Mouse (Mus musculus): ENCODE measurements around the gene Cxcr3. TPM values are rescaled to one million over a fixed set of nuclear protein-coding genes. Genes with fewer than 3 reads are reported as not detected.

Cxcr3 gene
- polyA plus RNA-seq (2012; ENCODE audit: insufficient read depth, low replicate concordance): 0.37 TPM in 1 of 2 replicates, not detected in the other

DNA sequence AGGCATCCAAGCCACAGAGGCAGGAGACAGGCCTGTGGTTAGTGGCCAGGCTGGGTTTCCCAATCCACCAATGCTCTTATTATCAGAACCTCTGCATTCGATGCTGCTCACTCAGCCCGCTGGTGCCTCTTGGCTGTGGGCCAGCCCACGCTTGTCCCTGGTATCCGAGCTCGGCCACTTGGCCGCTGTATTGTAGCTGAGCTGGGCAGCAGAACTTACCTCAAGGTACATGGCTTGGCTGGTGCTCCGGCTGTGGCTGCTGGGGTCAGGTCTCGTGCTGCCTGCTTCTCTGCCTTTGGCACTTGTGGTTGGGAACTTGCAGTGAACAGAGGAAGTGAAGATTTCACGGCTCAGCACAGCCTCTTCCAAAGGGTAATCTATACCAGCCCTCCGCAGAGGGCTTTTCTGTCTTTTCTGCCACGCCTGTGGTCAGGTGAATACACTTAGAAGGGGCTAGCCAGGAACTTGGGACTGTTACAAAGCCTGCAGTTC is at the start of gene Cxcr3:
Gene Cxcr3 (minus strand): TSS at position 442 of the 492 bp plus-strand sequence.
- Histone ChIP-seq H3K4me3 (replicated peaks) (peak within 1 kb of the TSS; percentile 64), H3K27me3 (replicated peaks) (peaks cover 85% of the 10 kb centered on the region), H3K36me3 (replicated peaks; ENCODE audit: low read length) (no peaks in the 10 kb centered on the region), H3K9me3 (no peaks in the 10 kb centered on the region), H3K4me1 (peaks cover 42% of the 10 kb centered on the region)
- no peak for TF ChIP-seq GATA1 (IDR thresholded peaks at IDR 0.05; ENCODE audit: borderline replicate concordance, low read length)
- no peak for TF ChIP-seq FLI1 (IDR thresholded peaks at IDR 0.05; ENCODE audit: low read length)

DNA sequence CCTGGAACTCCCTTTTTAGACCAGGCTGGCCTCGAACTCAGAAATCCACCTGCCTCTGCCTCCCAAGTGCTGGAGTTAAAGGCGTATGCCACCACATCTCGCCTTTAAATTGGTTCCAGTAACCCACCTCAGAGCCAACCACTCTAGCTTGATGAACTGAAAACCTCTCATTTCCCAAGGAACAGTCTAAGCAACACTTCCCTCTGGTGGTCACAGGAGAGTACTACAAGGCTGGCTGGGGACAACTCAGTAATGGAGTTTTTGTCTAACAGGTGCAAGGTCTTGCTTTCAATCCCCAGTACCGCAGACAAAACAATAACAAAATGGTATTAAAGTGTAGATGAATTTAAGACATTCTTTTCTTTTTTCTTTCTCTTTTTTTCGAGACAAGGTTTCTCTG is 38.0 kb upstream of the Cxcr3 start:
- H3K36me3 ChIP-seq (replicated peaks; ENCODE audit: low read length): no peaks in the 10 kb centered on the region
- 0 out of 2 replicates have a peak, but pooled peaks cover 3% of the 10 kb centered on the region for H3K9me3 ChIP-seq
- TF ChIP-seq GATA1 (IDR thresholded peaks at IDR 0.05; ENCODE audit: borderline replicate concordance, low read length) (no peak), FLI1 (IDR thresholded peaks at IDR 0.05; ENCODE audit: low read length) (no peak)
- peaks cover 14% of the 10 kb centered on the region for H3K27me3 ChIP-seq (replicated peaks)
- no peaks in the 10 kb centered on the region; the same call in 1 of the 2 replicates for H3K4me1 ChIP-seq
- no peak overlapping the region for H3K4me3 ChIP-seq (replicated peaks)

DNA sequence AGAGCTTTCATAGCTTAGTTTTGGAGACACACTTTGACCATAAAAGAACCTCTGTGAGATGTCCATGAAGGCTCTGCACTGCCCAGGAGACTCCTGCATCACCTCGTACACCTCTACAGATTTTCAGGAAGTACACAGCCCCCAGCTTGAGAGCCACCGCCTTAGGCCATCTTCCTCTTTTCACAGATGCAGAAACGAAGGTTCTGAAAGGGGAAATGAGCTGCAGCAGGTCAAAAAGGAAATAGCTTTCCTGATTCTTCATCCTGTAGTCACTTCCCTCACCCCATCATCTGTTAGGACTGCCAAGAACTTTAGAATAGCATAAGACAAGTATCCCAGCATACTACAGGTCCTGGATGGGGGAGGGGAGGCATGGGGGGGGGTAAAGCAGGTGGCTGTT is 36.2 kb upstream of the Cxcr3 start:
- peaks cover 20% of the 10 kb centered on the region for H3K27me3 ChIP-seq (replicated peaks)
- TF ChIP-seq FLI1 (IDR thresholded peaks at IDR 0.05; ENCODE audit: low read length): no peak
- TF ChIP-seq GATA1 (IDR thresholded peaks at IDR 0.05; ENCODE audit: borderline replicate concordance, low read length): no peak
- H3K4me3 ChIP-seq (replicated peaks): no peak overlapping the region
- H3K4me1 ChIP-seq: no peaks in the 10 kb centered on the region; the same call in 1 of the 2 replicates
- no peaks in the 10 kb centered on the region for H3K36me3 ChIP-seq (replicated peaks; ENCODE audit: low read length)
- H3K9me3 ChIP-seq: 0 out of 2 replicates have a peak, but pooled peaks cover 3% of the 10 kb centered on the region

DNA sequence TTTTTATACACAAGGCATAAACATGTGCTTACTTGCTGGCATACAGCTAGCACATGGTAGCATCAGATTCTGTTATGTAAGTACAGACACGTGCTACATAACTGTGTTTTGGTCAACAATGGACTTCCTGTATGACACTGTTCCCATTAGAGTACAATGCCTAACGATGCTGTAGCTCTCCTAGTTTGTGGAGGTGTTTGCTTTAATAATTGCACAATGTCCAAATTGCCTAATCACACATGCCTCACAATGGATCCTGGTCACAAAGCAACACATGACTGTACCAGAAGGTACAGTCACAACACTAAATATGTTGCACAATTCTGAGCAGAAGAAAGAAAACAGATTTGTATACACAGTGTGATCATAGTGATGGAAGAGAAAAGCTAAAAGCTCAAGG is 35.4 kb upstream of the Cxcr3 start:
- Histone ChIP-seq H3K4me1 (no peaks in the 10 kb centered on the region; the same call in 1 of the 2 replicates), H3K27me3 (replicated peaks) (peaks cover 24% of the 10 kb centered on the region), H3K36me3 (replicated peaks; ENCODE audit: low read length) (no peaks in the 10 kb centered on the region), H3K4me3 (replicated peaks) (no peak overlapping the region), H3K9me3 (0 out of 2 replicates have a peak, but pooled peaks cover 3% of the 10 kb centered on the region)
- TF ChIP-seq GATA1 (IDR thresholded peaks at IDR 0.05; ENCODE audit: borderline replicate concordance, low read length) (no peak), FLI1 (IDR thresholded peaks at IDR 0.05; ENCODE audit: low read length) (no peak)

DNA sequence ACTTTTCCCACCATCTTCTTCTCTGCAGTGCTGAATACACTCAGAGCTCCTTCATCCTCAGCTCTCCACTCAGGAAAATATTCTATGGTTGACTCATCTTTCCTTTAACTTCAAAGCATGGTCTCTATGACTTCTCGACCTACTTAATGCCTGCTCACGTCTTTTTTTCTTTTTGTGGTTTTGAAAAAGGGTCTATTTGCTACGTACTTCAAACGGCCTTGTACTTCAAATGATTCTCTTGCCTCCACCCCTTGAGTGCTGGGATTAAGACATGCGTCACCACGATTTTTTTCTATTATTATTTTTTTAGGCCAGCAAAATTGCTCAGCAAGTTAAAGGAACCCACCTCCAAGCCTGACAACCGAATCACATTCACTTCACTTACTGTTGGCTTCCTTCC is 33.2 kb upstream of the Cxcr3 start:
- no peaks in the 10 kb centered on the region for H3K36me3 ChIP-seq (replicated peaks; ENCODE audit: low read length)
- no peak for TF ChIP-seq FLI1 (IDR thresholded peaks at IDR 0.05; ENCODE audit: low read length)
- TF ChIP-seq GATA1 (IDR thresholded peaks at IDR 0.05; ENCODE audit: borderline replicate concordance, low read length): no peak
- no peaks in the 10 kb centered on the region; the same call in 1 of the 2 replicates for H3K4me1 ChIP-seq
- no peak overlapping the region for H3K4me3 ChIP-seq (replicated peaks)
- peaks cover 11% of the 10 kb centered on the region for H3K9me3 ChIP-seq
- H3K27me3 ChIP-seq (replicated peaks): peaks cover 17% of the 10 kb centered on the region

DNA sequence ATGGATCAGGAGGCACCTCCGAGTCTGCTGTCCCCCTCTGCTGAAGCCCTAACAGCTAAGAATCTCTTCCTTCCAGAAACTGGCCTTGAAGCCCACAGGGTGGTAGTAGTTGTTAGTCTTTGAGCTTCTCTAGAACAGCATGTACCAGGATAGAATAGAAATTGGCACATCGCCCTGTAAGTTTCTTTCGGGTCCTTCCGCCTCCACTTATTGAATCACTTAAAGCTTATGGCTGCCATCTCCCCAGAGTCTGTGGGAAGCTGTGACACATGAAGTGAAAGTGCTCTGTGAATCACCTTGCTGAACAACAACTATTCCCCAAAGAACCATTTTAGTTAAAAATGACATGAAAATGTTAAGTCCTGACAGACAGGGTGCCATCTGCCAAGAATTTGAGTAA is 31.0 kb upstream of the Cxcr3 start:
- H3K4me1 ChIP-seq: no peaks in the 10 kb centered on the region
- H3K9me3 ChIP-seq: peaks cover 8% of the 10 kb centered on the region
- no peak overlapping the region for H3K4me3 ChIP-seq (replicated peaks)
- no peaks in the 10 kb centered on the region for H3K36me3 ChIP-seq (replicated peaks; ENCODE audit: low read length)
- peaks cover 25% of the 10 kb centered on the region for H3K27me3 ChIP-seq (replicated peaks)
- TF ChIP-seq GATA1 (IDR thresholded peaks at IDR 0.05; ENCODE audit: borderline replicate concordance, low read length) (no peak), FLI1 (IDR thresholded peaks at IDR 0.05; ENCODE audit: low read length) (no peak)

DNA sequence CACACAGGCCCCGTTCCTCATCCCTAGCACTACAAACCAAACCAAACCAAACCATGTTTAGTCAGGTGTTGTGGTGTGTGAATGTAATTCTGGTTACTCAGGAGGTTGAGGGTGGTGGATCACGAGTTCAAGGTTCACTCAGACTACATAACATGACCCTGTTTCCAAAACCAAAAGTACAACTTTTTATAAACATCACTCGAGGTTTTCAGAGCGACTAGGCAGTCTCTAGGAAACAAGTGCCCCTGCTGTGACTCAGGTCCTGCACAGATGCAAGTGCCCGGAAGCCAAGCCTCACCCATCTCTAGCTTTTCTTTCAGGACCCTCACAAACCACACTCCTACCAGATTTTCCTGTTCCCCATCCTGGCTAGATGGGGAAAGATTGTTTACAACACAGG is 30.6 kb upstream of the Cxcr3 start:
- no peak overlapping the region for H3K4me3 ChIP-seq (replicated peaks)
- H3K27me3 ChIP-seq (replicated peaks): peaks cover 29% of the 10 kb centered on the region
- no peaks in the 10 kb centered on the region for H3K4me1 ChIP-seq
- TF ChIP-seq FLI1 (IDR thresholded peaks at IDR 0.05; ENCODE audit: low read length) (no peak), GATA1 (IDR thresholded peaks at IDR 0.05; ENCODE audit: borderline replicate concordance, low read length) (no peak)
- peaks cover 8% of the 10 kb centered on the region for H3K9me3 ChIP-seq
- H3K36me3 ChIP-seq (replicated peaks; ENCODE audit: low read length): no peaks in the 10 kb centered on the region

DNA sequence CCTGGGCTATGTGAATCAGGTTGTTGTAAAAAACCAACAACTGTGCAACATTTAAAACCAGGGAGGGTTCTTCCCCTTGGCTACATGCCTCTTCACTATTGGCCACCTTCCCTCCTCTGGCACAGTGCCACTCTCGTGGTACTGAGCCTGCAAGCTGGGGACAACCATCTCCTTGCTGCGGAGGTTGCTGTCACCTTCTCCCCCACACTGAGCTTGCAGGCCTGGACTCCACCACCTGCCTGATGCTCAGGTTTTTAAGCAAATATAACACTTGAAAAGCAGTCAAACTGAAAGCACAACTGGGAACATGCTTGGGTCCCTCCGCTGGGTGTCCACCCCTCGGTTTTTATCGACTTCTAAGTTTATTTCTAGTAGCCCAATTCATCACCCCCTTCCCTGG is 20.4 kb upstream of the Cxcr3 start:
- Histone ChIP-seq H3K4me1 (no peaks in the 10 kb centered on the region), H3K36me3 (replicated peaks; ENCODE audit: low read length) (no peaks in the 10 kb centered on the region), H3K9me3 (peaks cover 8% of the 10 kb centered on the region), H3K27me3 (replicated peaks) (peaks cover 41% of the 10 kb centered on the region), H3K4me3 (replicated peaks) (no peak overlapping the region)
- no peak for TF ChIP-seq FLI1 (IDR thresholded peaks at IDR 0.05; ENCODE audit: low read length)

DNA sequence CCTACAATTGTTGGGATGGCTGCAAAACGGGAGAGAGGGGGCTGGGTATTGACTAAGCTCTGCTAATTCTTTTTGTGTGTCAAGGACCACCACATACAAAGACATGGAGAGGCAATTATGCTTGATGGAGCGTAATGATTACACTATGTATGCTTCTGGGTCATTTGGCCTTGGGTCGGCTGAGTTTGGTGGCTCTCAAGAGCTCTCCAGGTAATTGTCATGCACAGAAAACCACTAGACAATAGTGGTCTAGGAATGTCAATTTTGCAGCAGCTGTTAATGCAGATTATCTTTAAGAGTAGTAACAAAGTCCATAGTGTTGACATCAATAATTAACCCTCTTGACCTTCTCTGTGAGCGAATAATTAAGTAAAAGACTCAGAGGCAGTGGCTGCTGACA is 16.1 kb upstream of the Cxcr3 start:
- H3K27me3 ChIP-seq (replicated peaks): peaks cover 39% of the 10 kb centered on the region
- no peak overlapping the region for H3K4me3 ChIP-seq (replicated peaks)
- no peaks in the 10 kb centered on the region for H3K36me3 ChIP-seq (replicated peaks; ENCODE audit: low read length)
- TF ChIP-seq GATA1 (IDR thresholded peaks at IDR 0.05; ENCODE audit: borderline replicate concordance, low read length): no peak
- peaks cover 8% of the 10 kb centered on the region for H3K9me3 ChIP-seq
- no peaks in the 10 kb centered on the region for H3K4me1 ChIP-seq

DNA sequence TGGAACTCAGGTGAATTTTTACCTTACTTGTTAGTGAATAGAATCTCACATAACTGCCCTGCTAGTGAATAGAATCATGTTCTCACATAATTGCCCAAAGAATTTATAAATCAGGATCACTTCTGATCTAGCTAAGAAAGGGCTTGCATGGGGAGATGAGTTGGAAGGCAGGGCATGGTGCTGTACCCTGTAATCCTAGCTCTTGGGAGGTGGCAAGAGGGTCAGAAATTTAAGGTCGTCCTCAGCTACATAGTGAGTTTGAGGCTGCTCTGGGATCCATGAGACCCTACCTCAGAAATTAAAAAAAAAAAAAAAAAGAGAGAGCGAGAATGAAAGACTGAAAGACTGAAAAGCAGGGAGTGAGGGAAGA is 7.0 kb upstream of the Cxcr3 start:
- H3K36me3 ChIP-seq (replicated peaks; ENCODE audit: low read length): no peaks in the 10 kb centered on the region
- no peak for TF ChIP-seq FLI1 (IDR thresholded peaks at IDR 0.05; ENCODE audit: low read length)
- TF ChIP-seq GATA1 (IDR thresholded peaks at IDR 0.05; ENCODE audit: borderline replicate concordance, low read length): no peak
- no peaks in the 10 kb centered on the region for H3K9me3 ChIP-seq
- H3K4me3 ChIP-seq (replicated peaks): no peak overlapping the region
- peaks cover 10% of the 10 kb centered on the region for H3K4me1 ChIP-seq
- peaks cover 49% of the 10 kb centered on the region for H3K27me3 ChIP-seq (replicated peaks)

All from megakaryocyte, embryonic 14.5 days (primary cell).